Mouse (Mus musculus) adrenal gland, postnatal 25 days (tissue): ENCODE measurements around the gene Lctl. TPM values are rescaled to one million over a fixed set of nuclear protein-coding genes. Genes with fewer than 3 reads are reported as not detected.
"Not testable (repeated sequence)": the region's sequence is repeated elsewhere in the genome, so short reads cannot be mapped to it uniquely, and the experiment has no call there.

ENCODE experiments used
- DNase-seq: peaks from one replicate; pipeline ENCODE4 v3.0.0; 2021; ENCODE audit warnings: mixed read lengths
- total RNA-seq: library from RNA; stranded (reverse); gene quantifications from 2 replicates; pipeline ENCODE4 v1.2.3, GENCODE M21; 2021

Lctl gene
- total RNA-seq, 1 experiment from 2014 or later = 1.5 TPM

DNA sequence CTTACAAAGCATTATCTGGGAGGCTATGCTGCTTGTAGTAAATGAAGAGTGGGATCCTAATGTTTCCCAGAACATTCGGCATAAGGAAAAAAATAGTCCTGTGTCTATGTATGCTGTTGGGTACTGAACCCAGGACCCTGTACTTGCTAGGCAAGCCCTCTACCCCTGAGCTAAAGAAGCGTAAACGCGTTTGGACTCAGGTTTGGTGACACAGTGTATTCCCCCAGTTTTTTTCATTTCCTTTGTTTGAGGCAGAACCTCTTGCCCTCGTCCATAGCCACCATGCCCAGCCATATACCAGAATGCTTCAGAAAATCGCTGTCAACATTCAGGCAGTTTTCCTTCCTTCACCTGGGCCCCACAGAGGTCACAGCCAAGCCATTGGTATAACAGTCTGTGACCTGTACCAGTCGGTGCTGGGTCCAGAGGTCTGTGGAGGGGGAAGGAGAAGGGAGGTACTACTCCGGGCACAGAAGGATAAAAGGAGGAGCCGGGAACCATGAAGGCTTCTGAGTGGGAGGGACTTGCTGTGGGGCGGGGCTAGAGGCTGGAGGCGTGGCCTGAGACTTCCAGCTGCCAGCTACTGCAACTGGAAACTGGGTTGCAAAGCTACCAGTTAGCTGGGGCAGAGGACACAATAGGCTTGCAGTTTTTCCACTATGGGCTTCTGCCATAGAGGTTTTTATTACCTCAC is 3.8 kb downstream of the Lctl start:
- peak; percentile 57 for DNase-seq

DNA sequence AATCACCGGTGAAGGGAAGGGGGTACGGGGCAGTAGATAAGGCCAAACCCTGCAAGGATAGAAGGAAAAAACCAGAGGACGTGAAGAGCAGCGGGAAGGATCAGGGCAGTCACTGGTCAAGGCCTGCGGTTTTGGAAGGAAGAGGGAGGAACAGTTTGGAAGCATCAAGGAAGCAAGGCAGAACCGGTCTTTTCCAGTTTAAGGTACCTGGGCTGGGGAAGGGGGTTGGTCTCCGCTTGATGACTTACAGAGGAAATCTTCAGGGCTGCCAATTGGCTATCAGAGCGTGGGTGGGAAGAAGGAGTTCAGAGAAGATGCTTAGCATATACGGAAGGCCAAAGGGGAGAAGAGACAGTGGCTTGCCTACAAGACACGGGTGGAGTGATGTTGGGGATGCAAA is 5.7 kb downstream of the Lctl start:
- DNase-seq = no peak

DNA sequence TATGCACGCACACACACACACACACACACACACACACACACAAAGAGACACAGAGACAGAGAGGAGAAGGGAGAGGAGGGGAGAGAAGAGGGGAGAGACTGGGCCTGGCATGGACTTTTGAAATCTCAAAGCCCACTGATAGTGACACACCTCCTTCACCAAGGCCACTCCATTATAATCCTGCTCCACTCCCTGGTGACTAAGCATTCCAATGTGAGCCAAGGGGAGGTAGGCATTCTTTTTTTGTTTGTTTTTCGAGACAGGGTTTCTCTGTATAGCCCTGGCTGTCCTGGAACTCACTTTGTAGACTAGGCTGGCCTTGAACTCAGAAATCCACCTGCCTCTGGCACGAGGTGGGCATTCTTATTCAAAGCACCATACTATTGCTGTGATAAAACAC is 7.9 kb downstream of the Lctl start:
- DNase-seq = not testable (repeated sequence)

DNA sequence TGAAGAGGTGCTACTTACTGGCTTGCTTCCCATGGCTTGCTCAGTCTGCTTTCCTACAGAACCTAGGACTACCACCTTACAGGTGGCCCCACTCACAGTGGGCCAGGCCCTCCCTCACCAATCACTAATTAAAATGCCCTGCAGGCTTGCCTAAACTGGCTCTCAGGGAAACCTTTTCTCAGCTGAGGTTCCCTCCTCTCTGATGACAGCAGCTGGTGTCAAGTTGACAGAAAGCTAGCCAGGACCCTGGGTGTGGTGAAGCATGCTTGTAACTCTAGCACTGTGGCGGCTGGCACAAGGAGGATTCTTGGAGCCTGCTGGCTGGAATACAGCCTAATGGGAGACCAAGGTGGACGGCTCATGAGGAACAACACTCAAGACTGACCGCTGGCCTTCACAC is 8.4 kb downstream of the Lctl start:
- no peak for DNase-seq

- DNase-seq = no peak
Observed at GRCm38 (mm10) chr9:64126121-64126520, 9.2 kb downstream of the Lctl start.

DNA sequence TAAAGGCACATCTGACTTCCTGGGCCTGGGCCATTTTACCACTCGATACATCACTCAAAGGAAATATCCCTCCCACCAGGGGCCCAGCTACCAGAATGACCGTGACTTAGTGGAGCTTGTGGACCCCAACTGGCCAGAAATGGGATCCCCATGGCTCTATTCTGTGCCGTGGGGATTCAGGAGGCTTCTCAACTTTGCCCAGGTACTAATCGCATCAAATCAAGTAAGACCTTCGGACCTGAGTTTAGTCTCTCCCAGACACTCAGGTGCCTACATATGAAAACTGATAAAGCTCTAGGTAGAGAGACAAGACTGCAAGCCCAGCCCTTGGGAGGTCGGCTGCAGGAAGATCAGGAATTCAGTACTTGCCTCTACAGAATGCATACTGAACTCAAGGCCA is 14.7 kb downstream of the Lctl start:
- no peak for DNase-seq

DNA sequence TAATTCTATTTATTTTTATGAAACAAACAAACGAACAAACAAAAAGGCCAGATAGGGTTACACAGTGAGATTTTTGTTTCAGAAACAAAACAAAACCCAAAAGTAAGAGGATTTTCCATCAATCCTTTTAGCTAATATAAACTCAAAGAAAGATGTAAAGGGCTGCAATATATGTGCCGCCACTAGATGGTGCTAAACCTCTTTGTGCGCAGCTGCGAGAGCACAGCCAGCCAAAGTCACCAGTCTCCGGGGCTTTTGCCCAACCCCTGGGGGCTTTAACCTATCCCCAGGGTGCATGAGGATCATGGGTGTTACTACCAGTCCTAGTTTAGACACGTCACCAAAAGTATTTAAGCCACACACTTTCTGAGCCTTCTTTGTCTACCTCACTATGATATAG is 21.9 kb downstream of the Lctl start:
- peak; percentile 38 for DNase-seq

- DNase-seq = no peak
Observed at GRCm38 (mm10) chr9:64139879-64140278, 22.9 kb downstream of the Lctl start.

- no peak for DNase-seq
Observed at GRCm38 (mm10) chr9:64156641-64157040, 39.7 kb downstream of the Lctl start.

- peak; percentile 32 for DNase-seq
Observed at GRCm38 (mm10) chr9:64160471-64160870, 43.5 kb downstream of the Lctl start.

GRCm38 (mm10) chr9:64169967-64170366 is 53.0 kb downstream of the Lctl start:
- not testable (repeated sequence) for DNase-seq

GRCm38 (mm10) chr9:64172145-64172815 is 55.3 kb downstream of the Lctl start:
- no peak for DNase-seq

GRCm38 (mm10) chr9:64172816-64173665 is 56.1 kb downstream of the Lctl start, which contains the start of the genes Zwilch and Rpl4:
Gene Zwilch (minus strand): TSS chr9:64173104.
Gene Rpl4 (plus strand): TSS chr9:64173375.
- peak; percentile 80 for DNase-seq

DNA sequence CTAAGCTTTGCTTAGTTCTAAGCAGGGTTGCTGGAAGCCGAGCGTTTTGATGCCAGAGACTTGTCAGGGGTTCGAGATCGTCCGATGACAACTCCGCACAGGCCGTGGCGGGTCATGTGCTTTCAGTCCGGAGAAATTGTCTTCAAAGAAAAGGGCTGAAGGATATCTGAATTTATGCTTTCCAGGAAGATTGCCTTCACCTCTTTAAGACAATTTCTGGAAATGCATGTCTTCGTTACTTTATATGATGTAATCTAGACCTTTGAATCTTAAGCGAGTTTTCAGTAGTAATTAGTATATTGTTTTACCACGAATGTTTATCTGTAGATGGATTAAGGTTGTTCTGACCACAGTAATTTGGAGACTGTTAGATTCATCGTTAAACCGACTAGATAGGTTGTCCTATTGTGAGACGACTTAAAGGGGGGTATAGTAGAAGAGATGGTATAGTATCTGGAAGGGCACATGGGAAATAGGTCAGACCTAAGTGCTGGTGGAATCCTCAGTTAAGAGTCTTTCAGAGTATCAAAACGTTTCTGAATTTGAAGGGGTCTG is 56.8 kb downstream of the Lctl start:
- DNase-seq = no peak

GRCm38 (mm10) chr9:64174341-64174740 is 57.4 kb downstream of the Lctl start:
- DNase-seq = no peak

DNA sequence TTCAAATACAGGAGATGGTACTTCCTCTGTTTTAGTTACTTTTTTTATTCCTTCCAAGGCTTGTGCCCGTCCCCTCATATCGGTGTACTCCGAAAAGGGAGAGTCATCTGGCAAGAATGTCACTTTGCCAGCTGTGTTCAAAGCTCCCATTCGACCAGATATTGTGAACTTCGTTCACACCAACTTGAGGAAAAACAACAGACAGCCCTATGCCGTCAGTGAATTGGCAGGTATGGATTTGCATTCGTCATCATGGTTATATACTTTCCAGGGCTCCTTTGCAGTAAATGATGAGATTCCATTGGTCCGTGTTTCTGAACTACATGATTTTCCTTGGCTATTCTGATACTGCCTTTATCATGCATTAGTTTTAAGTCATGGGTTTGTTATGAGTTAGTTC is 57.8 kb downstream of the Lctl start:
- DNase-seq = no peak

GRCm38 (mm10) chr9:64175378-64175777 is 58.4 kb downstream of the Lctl start:
- DNase-seq = no peak

GRCm38 (mm10) chr9:64178610-64178973 is 61.6 kb downstream of the Lctl start:
- DNase-seq = no peak

DNA sequence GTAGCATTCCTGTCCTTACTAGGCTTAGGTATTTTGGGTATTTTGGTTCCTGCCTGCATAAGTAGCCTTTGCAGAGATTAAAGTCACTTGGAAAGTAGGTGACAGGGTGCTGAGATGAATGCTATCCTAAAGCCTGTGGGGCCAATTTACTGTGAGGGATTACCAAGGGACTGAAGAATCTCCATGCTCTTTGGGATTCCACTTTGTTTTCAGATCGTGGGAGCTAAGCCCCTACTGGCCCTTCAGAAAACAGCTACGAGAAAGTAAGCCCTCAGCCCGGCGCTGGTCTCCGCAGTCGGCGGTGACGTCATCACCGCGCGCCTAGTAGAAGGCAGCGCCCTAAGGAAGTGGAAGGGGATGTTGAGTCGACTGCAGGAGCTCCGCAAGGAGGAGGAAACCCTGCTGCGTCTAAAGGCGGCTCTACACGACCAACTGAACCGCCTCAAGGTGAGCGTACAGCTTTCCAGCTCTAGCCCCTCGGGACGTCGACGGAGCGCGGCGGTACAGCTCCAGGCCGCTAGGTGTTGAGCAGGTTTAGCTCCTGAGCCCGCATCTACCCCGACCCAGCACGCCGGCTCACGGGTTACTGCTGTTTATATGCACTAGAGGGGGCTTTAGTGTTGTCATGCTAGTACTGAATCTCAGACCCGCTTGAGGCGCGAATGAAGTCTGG is 62.2 kb downstream of the Lctl start, which contains the start of gene Snapc5:
Snapc5 (plus strand) TSS at position 301 of the 673 bp plus-strand sequence.
- peak; percentile 87 for DNase-seq

GRCm38 (mm10) chr9:64183295-64183694 is 66.3 kb downstream of the Lctl start:
- DNase-seq = not testable (repeated sequence)

DNA sequence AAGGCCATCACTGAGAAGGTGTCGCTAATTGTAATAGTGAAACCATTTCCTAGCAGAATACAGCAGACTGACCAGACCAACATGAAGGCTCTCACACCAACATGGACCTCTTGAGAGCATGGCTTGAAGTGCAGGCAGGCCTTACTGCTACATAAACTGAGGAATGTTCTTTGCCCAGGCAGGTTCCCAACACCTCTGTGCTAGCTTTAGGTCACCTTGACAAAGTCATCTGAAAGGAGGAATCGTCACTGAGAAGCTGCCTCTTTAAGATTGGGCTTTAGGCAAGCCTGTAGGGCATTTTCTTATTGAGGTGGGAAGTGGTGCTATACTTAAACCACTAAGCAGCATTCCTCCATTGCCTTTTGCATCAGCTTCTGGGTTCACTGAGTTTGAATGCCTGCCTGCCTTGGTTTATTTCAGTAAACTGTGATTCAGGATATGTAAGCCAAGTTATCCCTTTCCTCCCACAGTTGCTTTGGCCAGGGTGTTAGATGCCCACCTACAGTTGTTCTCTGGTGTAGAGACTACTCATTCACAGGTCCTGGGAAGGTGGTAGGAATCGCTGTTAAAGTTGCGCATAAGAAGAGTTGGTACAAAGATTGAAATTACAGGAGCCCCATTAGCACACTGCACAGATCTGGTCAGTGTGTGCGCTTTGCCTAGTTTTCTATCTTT is 67.4 kb downstream of the Lctl start:
- no peak for DNase-seq
